Mouse (Mus musculus): ENCODE data around the gene Bmp8a.

GRCm38 (mm10) chr4:123286790-123287189, 56.3 kb downstream of the Bmp8a start:
- TF ChIP-seq CTCF (IDR thresholded peaks at IDR 0.05; ENCODE audit: extremely low read depth, insufficient read depth, insufficient read length, insufficient replicate concordance): no peak
- TF ChIP-seq POLR2A (IDR thresholded peaks at IDR 0.05; ENCODE audit: low read depth, low read length): no peak

Data from spleen, adult 2 months (tissue).